Mouse (Mus musculus) midbrain, postnatal 0 days (tissue): ENCODE measurements around the gene Kcp. TPM values are rescaled to one million over a fixed set of nuclear protein-coding genes. Genes with fewer than 3 reads are reported as not detected.

Source experiments
- ATAC-seq: fragments of 200-750 bp; cut with Nextera tagmentation; 2 replicates; pipeline ENCODE4 v1.8.0; 2017; ENCODE audit warnings: moderate number of reproducible peaks, mild to moderate bottlenecking, moderate TSS enrichment, moderate library complexity; ENCODE audit not compliant: low FRiP score
- DNase-seq: peaks from one replicate; pipeline ENCODE4 v3.0.0-alpha.2; 2015; ENCODE audit warnings: low spot score
- H3K27ac ChIP-seq: fragments of 300-500 bp; sonication (generic); 2 replicates; pipeline ENCODE4 v1.5.1; 2014; ENCODE audit warnings: low read depth, mild to moderate bottlenecking, low read length, mixed read lengths
- H3K27me3 ChIP-seq: fragments of 300-500 bp; sonication (generic); 2 replicates; pipeline ENCODE4 v1.6.1; 2014; ENCODE audit warnings: low read length, control low read depth, mixed read lengths; ENCODE audit not compliant: insufficient read depth
- H3K36me3 ChIP-seq: fragments of 300-500 bp; sonication (generic); 2 replicates; pipeline ENCODE4 v1.6.1; 2014; ENCODE audit warnings: low read length, control low read depth, mixed read lengths; ENCODE audit not compliant: insufficient read depth
- H3K4me1 ChIP-seq: fragments of 300-500 bp; sonication (generic); 2 replicates; pipeline ENCODE4 v1.6.1; 2014; ENCODE audit warnings: mild to moderate bottlenecking, control low read depth, antibody characterized with exemption, low read length, mixed read lengths; ENCODE audit not compliant: insufficient read depth
- H3K4me2 ChIP-seq: fragments of 300-500 bp; sonication (generic); 2 replicates; pipeline ENCODE4 v1.6.1; 2014; ENCODE audit warnings: low read depth, mild to moderate bottlenecking, low read length, mixed read lengths; ENCODE audit not compliant: poor library complexity, severe bottlenecking
- H3K4me3 ChIP-seq: fragments of 300-500 bp; sonication (generic); 2 replicates; pipeline ENCODE4 v1.5.1; 2014; ENCODE audit warnings: low read depth, mild to moderate bottlenecking, low read length, moderate library complexity
- H3K9ac ChIP-seq: fragments of 300-500 bp; sonication (generic); replicated peaks from 2 replicates; pipeline ENCODE4 v1.6.1; 2014; ENCODE audit warnings: mild to moderate bottlenecking, low read length, moderate library complexity, mixed read lengths; ENCODE audit not compliant: poor library complexity, severe bottlenecking
- H3K9me3 ChIP-seq: fragments of 300-500 bp; sonication (generic); 2 replicates; pipeline ENCODE4 v1.6.1; 2016; ENCODE audit warnings: low read length, control low read depth
- CTCF ChIP-seq: IDR thresholded peaks from 2 replicates; pipeline ENCODE4 v1.5.1; 2016; ENCODE audit warnings: antibody characterized with exemption, mild to moderate bottlenecking
- WGBS: fragments of 180-500 bp; shearing (Covaris S2); extraction: QIAGEN DNeasy Blood & Tissue Kit; methylation state at CpG from one replicate; pipeline ENCODE4 v1.1.7; 2014; 5-methylcytosine and 5-hydroxymethylcytosine counted together
- polyA plus RNA-seq: library from polyadenylated mRNA; unstranded; fragments of >200 nt; fragmentation: Nextera tagmentation; extraction: Ambion mirVana; gene quantifications from 2 replicates; pipeline ENCODE4 v1.2.1, GENCODE M21; 2015
- total RNA-seq: library from RNA; depleted of rRNA; stranded (reverse); fragments of >200 nt; gene quantifications from 2 replicates; pipeline ENCODE4 v1.2.3, GENCODE M21; 2014

Kcp gene
- total and polyA plus RNA-seq, 2 experiments from 2014 or later: 8.9 to 16.3 TPM

DNA sequence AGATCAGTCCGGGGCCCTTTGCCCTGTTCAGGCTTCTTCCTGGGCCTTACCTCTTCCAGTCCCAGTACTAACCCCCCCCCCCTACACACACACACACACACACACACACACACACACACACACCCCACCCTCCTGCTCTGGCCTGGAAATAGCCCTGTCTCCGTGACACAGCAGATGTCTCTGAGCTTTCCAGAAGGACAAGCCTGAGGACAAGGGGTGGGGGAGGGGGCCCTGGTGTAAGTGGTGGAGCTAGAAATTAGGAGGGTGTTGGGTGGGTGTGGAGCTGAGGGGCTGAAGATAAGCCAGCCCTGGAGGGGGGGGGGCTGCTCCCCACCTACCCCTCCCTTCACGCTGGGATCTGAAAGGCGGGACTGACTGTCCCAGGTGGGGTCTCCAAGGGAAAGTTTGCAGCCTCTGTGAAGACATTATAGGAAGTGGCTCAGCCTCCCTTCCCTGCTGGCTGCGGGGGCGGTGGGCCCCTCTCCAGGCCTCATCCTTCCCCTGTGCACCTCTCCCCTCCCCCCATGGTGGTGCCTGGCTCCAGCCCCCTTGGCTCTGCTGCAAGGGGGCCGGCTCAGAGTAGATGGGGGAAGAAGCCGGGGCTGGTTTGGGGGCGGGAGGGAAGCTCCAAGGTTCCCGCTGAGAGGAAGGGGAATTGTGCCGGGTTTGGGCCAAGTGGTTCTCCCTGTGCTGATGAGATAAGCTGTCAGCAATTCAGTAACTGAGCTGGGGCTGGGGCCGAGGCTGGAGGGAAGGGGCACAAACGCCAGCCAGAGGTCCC is 72.7 kb downstream of the Kcp start:
- H3K36me3 ChIP-seq: no peaks in the 10 kb centered on the region
- H3K4me1 ChIP-seq: 0 out of 2 replicates have a peak, but pooled peaks cover 2% of the 10 kb centered on the region
- no peak overlapping the region; the same call in 1 of the 2 replicates for H3K9ac ChIP-seq
- no peak overlapping the region for H3K27ac ChIP-seq
- 9% methylated on average over 13 of the region's 13 CpGs for WGBS
- H3K4me2 ChIP-seq: peak overlapping the region; percentile 12; the same call in 1 of the 2 replicates
- H3K9me3 ChIP-seq: no peaks in the 10 kb centered on the region
- peak; percentile 64 for DNase-seq
- H3K4me3 ChIP-seq: no peak overlapping the region
- no peak for TF ChIP-seq CTCF
- ATAC-seq: peak; percentile 14; the same call in 1 of the 2 replicates
- peaks cover 33% of the 10 kb centered on the region for H3K27me3 ChIP-seq

- peaks cover 33% of the 10 kb centered on the region for H3K27me3 ChIP-seq
- TF ChIP-seq CTCF: no peak
- WGBS: 14% methylated on average over 27 of the region's 27 CpGs
- no peaks in the 10 kb centered on the region for H3K36me3 ChIP-seq
- no peak overlapping the region for H3K9ac ChIP-seq
- no peaks in the 10 kb centered on the region for H3K9me3 ChIP-seq
- ATAC-seq (no peak), DNase-seq (peak; percentile 37)
- H3K4me3 ChIP-seq: peak overlapping the region; percentile 36; the same call in 1 of the 2 replicates
- H3K4me1 ChIP-seq: 0 out of 2 replicates have a peak, but pooled peaks cover 2% of the 10 kb centered on the region
- H3K27ac ChIP-seq: no peak overlapping the region
- H3K4me2 ChIP-seq: peak overlapping the region; percentile 58
Measured at GRCm38 (mm10) chr6:29433804-29434795, 73.7 kb downstream of the Kcp start.

GRCm38 (mm10) chr6:29433038-29433803 is 74.5 kb downstream of the Kcp start, which contains the start of gene Flnc:
Gene Flnc, plus strand, starts transcription at chr6:29433256.
- Histone ChIP-seq H3K4me2 (peak within 1 kb of the TSS; percentile 58), H3K27ac (no peak within 1 kb of the TSS), H3K36me3 (no peaks in the 10 kb centered on the region), H3K9me3 (no peaks in the 10 kb centered on the region), H3K4me3 (peak within 1 kb of the TSS; percentile 36), H3K27me3 (peaks cover 33% of the 10 kb centered on the region), H3K9ac (0 out of 2 replicates have a peak within 1 kb of the TSS, but pooled peaks have one; percentile 42), H3K4me1 (0 out of 2 replicates have a peak, but pooled peaks cover 2% of the 10 kb centered on the region)
- WGBS: 2% methylated on average over 54 of the region's 77 CpGs
- no peak for TF ChIP-seq CTCF
- ATAC-seq (no peak), DNase-seq (no peak)

- Histone ChIP-seq H3K9ac (no peak overlapping the region), H3K27me3 (peaks cover 33% of the 10 kb centered on the region), H3K27ac (no peak overlapping the region), H3K4me3 (peak overlapping the region; percentile 36), H3K4me2 (peak overlapping the region; percentile 58), H3K4me1 (0 out of 2 replicates have a peak, but pooled peaks cover 2% of the 10 kb centered on the region), H3K9me3 (no peaks in the 10 kb centered on the region), H3K36me3 (no peaks in the 10 kb centered on the region)
- TF ChIP-seq CTCF: no peak
- DNase-seq (no peak), ATAC-seq (no peak)
Measured at GRCm38 (mm10) chr6:29432676-29433037, 75.1 kb downstream of the Kcp start.

DNA sequence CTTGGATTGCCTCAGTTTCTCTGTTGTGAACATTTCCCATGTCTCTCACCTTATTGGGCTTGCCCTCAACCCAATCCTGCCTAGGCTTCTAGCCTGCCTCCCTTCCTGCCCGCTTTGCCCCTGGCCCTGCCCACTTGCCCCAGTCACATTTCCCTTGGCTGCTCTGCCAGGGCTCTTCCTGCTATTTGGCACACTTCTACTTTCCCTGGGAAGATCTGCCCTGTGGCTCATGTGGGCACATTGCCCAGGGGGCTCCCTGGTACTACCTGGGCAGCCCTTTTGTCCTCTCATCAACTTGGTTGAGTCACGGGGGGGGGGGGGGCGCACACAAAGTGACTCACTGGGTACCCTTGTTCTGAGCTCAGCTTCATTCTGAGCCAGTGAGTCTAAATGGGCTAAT is 75.6 kb downstream of the Kcp start:
- Histone ChIP-seq H3K27ac (no peak overlapping the region), H3K4me1 (0 out of 2 replicates have a peak, but pooled peaks cover 2% of the 10 kb centered on the region), H3K36me3 (no peaks in the 10 kb centered on the region), H3K9me3 (no peaks in the 10 kb centered on the region), H3K4me2 (no peak overlapping the region), H3K27me3 (peaks cover 33% of the 10 kb centered on the region), H3K9ac (no peak overlapping the region), H3K4me3 (no peak overlapping the region)
- no peak for ATAC-seq
- 47% methylated on average over 3 of the region's 3 CpGs for WGBS
- TF ChIP-seq CTCF: no peak
- no peak for DNase-seq
